Mouse (Mus musculus) effector memory CD4-positive, alpha-beta T cell, adult 7 months (primary cell): ENCODE data around the gene Ch25h. TPM values are rescaled to one million over a fixed set of nuclear protein-coding genes. Genes with fewer than 3 reads are reported as not detected.

Experiments used
- polyA plus RNA-seq: library from polyadenylated mRNA; unstranded; fragments of 100-300 nt; shearing (Covaris generic); gene quantifications from one replicate; pipeline ENCODE4 v1.2.1, GENCODE M21; 2017

Gene Ch25h
- polyA plus RNA-seq = 0.55 TPM

DNA sequence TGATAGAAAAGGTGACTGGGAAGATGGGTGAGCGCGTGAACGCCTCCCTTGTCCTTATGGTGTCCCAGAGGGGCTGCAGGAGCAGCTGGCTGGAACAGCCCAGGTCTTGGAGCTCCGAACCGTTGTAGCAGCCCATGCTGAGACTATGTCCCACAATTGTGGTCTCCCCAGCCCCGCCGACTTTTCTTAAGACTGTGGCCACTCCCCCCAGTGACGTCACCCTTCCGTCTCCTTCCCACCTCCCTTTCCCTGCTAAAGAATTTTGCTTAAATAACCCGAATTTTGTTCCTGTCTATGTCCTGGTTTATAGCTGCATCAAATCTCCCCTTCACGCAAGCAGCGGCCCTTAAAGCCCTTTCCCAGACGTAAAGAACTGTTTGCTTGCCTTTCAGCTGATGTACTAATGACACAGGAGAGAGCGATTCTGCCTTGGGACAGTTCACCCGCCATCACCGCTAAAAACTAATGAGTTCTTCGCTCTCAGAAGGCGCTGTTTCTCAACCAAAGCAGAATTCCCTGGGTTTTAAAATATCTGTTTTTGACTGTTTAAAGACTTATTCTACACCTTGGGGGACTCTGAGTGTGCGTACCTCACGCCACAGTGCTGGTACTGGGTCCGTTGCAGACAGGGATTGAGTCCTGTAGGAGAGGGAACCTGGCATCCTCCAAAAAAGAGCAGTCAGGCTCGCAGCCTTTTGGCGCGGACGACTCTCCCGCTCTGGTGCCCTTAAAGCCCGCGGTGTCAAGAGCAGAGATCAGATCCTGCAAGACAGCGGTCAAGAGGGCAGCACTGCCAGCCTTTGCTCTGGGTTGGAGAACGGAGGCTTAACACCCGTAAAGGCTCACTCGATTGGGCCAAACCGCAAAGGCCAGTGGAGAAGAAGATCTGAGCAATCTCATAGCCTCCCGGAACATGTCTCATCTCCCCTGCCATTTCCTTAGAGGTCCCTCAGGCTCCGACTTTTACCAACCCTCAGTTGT lies at the start of gene Ch25h:
Gene Ch25h (minus strand): TSS at position 174 of the 981 bp plus-strand sequence.

Other genes starting within 250 kb of the Ch25h start
- 0.45 TPM for gene Acta2, start 219.6 kb downstream of the Ch25h start, polyA plus RNA-seq
- gene Fas, start 184.5 kb downstream of the Ch25h start, polyA plus RNA-seq = 87.6 TPM
- gene Lipa, start 52.3 kb upstream of the Ch25h start, polyA plus RNA-seq = 59.1 TPM
- 10.3 TPM for gene Ifit2, start 75.5 kb upstream of the Ch25h start, polyA plus RNA-seq
- 5.4 TPM for gene Ifit3, start 108.4 kb upstream of the Ch25h start, polyA plus RNA-seq
- gene Ifit1bl1, start 126.8 kb upstream of the Ch25h start, polyA plus RNA-seq = 17.1 TPM
- gene Ifit3b, start 132.8 kb upstream of the Ch25h start, polyA plus RNA-seq = 0.54 TPM
- gene Ifit1bl2, start 165.6 kb upstream of the Ch25h start, polyA plus RNA-seq = not detected
- 6.7 TPM for gene Ifit1, start 165.7 kb upstream of the Ch25h start, polyA plus RNA-seq